Mouse (Mus musculus): Measurements from ENCODE around the gene Nova1. TPM values are rescaled to one million over a fixed set of nuclear protein-coding genes. Genes with fewer than 3 reads are reported as not detected.
A peak's percentile ranks its signal among the peaks of the same experiment; 100 is the strongest.

Nova1 gene
- polyA plus RNA-seq, 1 experiment from 2014 or later: 85.6 TPM

DNA sequence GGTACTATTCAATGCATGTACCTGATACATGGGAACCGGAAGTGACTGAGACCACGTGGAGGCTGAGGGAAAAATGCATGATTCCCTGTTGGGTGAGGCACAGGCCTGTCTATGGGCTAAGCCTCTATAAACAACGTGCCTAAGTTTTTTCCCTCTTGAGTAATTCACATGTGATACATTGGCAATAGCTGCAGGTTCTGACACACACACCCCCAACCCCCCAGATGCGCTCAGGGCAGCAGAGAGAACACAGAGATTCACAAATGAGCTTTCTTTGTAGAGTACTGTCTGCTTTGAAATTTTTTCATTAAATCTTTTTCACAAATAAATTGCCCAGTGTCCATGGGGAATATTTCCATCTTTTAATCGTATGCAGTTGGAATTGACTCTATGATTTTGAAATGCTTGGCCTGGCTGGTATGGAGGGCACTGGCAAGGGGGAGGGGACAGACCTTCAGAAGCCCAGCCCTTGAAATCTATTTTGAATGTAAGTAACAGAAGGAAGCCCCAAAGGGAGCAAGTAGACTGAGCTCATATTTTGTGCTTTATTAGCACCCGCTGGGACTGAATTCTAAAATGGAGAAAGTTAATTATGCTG lies 173.3 kb downstream of the Nova1 start:
- Histone ChIP-seq H3K9ac (replicated peaks) (no peak overlapping the region), H3K4me2 (replicated peaks) (peak overlapping the region; percentile 32; the same call in 1 of the 2 replicates), H3K4me1 (replicated peaks) (peaks cover 22% of the 10 kb centered on the region), H3K36me3 (no peaks in the 10 kb centered on the region), H3K27me3 (no peaks in the 10 kb centered on the region), H3K27ac (peak overlapping the region; percentile 77), H3K4me3 (replicated peaks) (no peak overlapping the region), H3K9me3 (no peaks in the 10 kb centered on the region)
- 45% methylated on average over 6 of the region's 6 CpGs for WGBS
- ATAC-seq: peak; percentile 90

Data from midbrain, embryonic 13.5 days (tissue).